Mouse (Mus musculus): ENCODE measurements around the gene Gadd45a.
"Not testable (repeated sequence)": the region's sequence is repeated elsewhere in the genome, so short reads cannot be mapped to it uniquely, and the experiment has no call there.

The Gadd45a gene

DNA sequence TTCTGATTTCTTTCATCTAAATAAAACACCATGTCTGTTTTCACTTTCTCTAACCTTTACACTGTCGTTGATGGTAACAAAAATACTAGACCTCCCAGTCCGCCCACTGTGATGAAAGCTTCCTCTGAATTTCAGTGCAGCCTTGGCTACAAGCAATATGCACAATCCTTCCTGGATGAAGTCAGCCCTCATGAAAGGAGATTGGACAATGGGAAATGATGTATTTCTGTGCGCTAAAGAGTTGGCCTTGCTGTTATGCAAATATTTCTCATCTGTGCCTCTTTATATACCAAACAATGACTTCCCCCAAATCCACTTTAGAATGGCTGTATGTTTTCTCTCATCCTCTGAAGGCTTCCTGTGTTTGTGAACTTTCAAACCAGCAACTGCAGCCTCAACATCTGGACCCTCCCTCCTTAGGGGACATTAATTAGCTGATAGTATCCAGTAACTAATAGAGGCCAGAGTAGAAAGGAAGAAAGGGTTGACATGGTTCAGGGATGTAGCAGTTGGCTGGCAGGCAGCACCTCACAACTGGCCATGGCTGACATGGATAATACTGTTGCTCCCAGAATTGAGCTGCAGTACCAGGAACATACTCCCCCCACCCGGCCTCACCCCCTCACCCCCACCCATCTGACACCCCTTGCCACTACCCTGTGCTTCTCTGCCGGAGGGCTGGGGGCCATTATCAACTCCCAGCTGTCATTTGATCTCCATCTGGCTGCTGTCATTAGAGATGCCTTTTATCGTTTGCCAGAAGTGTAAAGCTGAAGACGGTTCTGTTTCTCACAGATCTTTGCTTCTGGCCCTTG lies 11.8 kb upstream of the Gadd45a start:
- no peak for DNase-seq (ENCODE audit: low read depth, low spot score)

DNA sequence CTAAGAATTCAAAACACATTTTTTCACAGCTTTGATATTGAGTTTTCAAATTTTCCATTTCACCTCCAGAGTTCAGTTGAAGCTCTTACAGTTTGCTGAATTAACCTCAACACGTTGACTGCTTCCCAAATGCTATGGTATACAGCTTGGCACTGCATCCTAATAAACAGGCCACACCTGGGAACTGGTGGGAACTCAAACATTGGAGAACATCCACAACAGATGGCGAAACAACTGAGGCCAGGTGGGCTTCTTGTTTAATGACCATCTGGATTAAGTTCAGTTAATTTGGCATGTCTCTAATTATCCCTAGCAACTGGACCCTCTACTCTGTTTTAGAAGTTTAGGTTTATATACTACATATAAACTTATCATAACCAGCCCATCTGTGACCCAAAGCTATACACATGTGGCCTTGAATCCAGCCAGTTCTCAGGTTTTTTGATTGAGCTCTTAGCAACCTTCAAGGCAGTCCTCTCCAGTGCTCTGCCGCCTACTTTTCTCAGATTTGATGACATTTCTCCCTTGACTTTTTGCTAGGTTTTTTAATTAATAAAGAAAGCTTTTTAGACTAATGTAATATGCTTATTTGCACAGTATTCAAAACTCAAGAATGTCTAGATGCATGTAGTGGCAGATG lies 10.9 kb upstream of the Gadd45a start:
- no peak for DNase-seq (ENCODE audit: low read depth, low spot score)

DNA sequence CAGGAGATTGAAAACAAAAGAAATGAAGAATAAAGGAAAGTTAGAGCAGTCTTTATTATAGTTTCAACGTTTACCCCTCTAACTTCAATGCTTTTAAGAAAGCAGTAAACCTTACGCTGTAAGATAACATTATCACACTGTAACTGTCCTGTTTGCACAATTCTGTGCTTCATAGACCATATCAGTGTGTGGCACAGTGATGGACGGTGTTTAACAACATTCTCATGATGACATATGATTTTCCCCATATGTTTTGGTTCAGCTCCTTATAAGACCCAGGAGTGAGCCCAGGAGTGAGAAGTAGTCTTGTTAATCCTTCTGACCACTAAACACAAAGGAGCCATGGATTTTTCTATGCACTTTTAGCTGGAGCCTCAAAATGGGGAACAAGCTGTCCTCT lies 9.7 kb upstream of the Gadd45a start:
- no peak for DNase-seq (ENCODE audit: low read depth, low spot score)

DNA sequence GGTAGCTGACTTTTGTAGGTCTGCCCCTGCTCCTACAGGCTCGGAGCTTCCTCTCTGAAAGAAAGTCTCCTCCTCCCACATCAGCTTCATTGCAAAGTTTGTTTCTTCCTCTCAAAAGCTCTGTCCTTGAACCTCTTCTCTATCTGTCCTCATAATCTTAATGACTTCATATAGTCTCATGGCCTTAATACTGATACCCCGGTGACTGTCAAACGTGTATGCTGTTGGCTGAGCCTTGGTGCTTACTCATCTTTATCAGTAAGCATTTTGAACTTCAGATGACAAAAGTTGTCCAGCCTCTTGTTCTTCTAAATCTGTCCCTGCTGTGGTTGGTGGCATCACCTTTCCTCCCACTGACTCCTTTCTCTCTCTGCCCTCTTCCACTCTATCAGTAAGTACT lies 8.2 kb upstream of the Gadd45a start:
- no peak for DNase-seq (ENCODE audit: low read depth, low spot score)

DNA sequence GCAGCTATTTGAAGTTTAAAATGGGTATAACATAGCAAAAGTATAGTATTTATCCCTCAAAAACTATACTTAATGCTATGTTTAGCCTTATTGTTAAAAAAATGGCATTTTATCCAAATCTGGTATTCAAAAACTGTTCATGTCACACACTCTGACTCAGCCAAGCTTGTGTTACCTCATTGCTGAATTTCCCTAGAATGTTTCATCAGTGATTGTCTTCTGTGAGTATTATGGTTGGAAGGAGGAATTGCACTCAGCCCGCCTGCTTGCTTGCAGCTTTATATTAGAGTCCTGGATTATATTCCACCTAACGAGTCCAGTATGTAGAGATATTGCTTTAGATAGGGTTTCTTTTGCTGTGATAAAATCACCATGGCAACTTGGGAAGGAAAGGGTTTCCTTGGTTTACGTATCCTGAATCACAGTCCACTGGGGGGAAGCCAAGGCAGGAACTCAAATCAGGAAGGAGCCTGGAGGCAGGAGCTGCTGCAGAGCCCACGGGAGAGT lies 3.7 kb upstream of the Gadd45a start:
- peak; percentile 79 for DNase-seq (ENCODE audit: low read depth, low spot score)

DNA sequence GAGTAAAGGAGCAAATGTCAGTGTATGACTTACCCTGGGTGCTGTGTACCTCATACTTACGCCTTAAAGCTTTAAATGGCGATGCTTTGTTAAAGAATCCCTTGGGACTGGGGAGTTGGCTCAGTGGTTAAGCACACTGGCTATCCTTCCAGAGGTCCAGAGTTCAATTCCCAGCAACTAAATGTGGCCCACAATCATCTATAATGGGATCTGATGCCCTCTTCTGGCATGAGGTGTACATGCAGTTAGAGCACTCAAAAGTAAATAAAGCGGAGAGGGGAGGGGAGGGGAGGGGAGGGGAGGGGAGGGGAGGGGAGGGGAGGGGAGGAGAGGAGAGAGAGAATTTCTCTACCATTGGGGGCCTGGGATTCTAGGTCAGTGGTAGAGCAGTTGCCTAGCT lies 1.7 kb upstream of the Gadd45a start:
- no peak for DNase-seq (ENCODE audit: low read depth, low spot score)

DNA sequence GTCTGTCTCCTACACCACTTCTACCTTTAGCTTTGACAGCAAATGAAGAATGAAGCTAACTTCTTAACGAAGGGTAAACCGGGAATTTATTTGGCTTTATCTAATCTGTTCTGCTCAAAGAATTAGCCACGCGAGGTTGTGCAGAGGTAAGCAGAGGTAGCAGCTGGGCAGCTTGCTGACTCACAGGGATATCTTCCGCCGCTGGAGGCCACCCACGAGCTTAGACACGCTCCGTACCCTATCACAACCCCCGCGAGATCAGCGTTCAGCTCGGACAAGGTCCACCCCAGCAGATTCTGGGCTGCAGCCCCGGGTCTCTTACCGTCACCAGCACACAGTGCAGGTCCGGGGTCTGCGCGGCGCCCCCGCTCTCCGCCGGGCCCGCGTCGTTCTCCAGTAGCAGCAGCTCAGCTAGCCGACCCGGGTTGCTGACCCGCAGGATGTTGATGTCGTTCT lies 873 bp downstream of the Gadd45a start:
- DNase-seq (ENCODE audit: low read depth, low spot score), result peak; percentile 97

DNA sequence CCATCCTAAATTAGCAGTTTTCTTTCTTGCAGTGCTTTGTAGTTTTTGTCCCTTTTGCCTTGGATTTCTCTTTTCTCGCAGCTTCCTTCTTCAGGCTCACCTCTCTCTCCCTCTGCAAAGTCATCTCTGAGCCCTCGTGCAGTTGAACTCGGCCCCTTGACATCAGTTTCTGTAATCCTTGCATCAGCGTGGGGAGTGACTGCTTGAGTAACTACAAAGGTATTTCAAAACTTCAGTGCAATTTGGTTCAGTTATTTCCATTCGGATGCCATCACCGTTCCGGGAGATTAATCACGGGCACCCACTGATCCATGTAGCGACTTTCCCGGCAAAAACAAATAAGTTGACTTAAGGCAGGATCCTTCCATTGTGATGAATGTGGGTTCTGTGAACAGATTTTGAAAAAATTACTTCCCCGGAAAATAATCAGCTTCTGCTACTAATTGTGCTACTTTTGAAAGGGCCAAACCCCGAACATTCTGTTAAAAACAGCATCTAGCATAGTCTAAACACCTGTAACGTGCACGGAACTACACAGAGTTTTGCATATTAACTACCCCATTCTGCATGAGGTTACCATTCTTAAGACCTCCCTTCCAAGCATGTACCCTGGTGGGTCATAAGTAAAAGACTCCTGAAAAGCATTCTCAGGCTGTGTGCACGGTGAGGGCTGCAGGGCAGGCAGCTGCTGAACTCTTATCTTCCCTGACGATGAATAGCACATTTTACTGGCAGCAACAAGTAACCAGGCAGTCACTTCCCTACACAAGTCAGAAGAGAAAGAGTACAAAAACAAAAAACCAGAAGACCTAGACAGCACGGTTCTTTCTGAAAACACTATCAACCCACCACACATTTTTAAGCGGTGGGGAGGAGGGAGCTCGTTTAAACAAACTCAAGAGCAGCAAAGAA lies 1.6 kb downstream of the Gadd45a start:
- peak; percentile 88 for DNase-seq (ENCODE audit: low read depth, low spot score)

DNA sequence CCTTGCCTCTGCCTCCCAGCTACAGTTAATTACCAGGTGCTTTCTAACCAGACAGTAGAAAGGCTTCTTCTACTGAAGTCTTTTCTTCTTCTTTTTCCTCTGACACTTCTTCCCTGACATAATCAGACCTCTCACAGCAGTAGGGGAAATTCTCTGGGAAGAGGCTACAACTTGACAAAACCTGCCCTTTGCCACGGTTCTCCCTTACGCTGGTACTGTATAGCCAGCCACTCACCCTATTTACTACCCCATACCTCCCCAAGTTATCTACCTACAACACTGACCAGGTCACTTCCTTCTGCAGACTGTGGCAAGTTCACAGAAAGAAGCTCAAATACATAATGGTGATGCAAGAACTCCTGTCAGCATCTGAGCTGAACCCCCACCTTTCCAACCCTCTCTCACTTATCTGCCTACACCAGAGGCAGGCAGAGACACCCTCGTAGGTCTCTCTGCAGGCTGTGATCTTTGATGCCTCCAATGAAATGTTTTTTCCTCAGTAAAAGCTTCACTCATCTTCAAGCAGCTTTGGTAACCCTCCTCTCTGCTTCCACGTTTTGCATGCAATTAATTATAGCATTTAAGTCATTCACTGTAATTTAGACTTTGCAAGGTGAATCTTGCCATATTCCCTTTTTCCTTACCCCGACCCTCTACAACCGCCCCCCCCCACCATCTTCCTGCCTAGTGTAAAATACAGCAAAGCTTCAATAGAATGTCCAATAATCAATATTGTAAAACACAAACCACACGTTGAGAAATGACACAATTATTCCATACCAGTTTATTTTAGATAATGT lies 2.7 kb downstream of the Gadd45a start:
- DNase-seq (ENCODE audit: low read depth, low spot score), result peak; percentile 28

DNA sequence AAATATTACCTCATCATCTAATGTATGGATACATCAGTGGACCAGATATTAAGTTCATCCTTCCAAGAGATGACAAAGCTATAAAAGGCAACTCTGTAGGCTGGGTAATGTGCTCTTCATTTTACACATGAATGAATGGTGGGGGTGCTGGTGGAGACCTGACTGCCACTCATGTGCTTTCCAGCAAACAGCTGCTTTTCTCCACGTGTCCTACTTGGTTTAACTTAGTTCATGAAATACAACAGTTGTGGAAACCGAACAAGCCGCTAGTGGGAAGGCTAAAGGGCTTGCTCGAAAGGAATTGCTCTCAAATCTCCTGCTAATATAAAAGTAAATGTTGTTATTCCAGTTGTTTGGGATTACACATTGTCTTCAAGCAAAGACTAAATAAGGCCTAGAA lies 3.7 kb downstream of the Gadd45a start:
- no peak for DNase-seq (ENCODE audit: low read depth, low spot score)

DNA sequence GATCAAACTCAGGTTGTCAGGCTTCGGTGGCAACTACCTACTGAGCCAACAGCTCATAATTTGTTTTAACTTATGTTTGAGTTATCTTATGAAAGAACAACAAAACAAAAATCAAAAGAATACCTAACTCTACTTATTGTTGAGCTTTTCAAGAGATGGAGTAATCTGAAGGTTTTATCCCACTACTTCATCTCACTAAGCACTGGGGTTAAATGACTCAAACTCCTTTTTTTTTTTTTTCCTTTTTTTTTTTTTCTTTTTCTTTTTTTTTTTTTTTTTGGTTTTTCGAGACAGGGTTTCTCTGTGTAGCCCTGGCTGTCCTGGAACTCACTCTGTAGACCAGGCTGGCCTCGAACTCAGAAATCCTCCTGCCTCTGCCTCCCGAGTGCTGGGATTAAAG lies 4.3 kb downstream of the Gadd45a start:
- not testable (repeated sequence) for DNase-seq (ENCODE audit: low read depth, low spot score)

DNA sequence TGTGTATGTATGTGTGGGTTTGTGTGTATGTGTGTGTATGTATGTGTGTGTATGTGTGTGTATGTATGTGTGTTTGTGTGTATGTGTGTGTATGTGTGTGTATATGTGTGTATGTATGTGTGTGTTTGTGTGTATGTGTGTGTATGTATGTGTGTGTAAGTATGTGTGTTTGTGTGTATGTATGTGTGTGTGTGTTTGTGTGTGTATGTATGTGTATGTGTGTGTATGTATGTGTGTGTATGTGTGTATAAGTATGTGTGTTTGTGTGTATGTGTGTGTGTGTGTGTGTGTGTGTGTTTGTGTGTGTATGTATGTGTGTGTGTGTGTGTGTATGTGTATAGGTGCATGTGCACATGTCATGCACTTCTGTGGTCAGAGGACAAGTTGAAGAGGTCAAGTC lies 4.7 kb downstream of the Gadd45a start:
- not testable (repeated sequence) for DNase-seq (ENCODE audit: low read depth, low spot score)

DNA sequence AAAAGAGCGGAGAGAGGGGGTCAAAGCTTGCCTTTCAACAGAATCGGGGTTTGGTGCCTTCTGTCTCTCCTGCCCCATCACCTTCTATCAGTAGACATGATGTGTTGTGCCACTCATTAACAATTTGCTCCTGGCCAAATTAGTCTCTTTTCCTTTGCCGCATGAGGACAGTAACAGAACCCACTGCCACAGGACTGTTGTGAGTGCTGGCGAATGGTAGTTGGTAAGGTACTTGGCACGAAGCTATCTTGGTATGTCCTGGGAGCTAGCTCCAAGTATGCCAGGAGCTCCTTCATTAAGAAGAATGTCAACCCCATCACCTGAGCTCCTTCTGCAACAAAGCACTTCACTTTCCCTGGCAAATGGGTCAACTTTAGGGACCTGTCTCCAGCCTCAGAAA lies 6.4 kb downstream of the Gadd45a start:
- no peak for DNase-seq (ENCODE audit: low read depth, low spot score)

DNA sequence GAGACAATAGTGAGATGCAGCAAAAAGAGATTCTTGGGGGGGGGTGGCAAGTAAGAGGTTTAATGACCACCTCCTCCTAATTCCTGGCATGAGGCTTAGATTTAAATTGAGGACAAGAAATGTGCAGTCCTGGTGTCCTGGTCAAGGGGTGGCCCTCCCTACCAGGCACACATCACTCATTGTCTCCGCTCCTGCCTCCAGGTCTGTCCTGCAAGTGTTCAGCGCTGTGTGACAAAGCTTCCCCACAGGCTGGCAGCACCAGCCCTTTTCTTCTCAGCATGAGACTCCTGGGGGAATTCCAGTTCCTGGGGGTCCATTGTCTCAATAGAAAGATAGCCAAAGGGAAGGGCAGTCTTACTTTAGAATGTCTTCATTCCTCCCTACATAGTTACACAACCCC lies 6.8 kb downstream of the Gadd45a start:
- DNase-seq (ENCODE audit: low read depth, low spot score), result no peak

DNA sequence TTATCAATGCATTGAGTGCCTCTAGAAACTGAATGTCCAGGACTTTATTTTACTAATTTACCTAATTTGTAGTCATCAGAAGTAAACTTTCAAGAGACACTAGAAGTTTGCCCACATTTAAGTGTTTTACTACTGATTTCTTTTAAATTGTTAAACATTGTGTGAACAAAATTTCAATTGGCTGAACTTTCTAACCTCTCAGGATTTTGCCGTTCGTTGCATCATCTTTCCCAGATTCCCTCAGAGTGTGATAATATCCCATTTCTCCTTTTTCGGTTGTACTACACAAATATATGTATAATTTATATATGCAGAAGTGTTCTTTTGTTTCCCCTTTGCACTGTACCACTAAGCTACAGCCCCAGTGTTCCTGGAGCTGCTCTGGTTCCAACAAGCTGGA lies 7.3 kb downstream of the Gadd45a start:
- peak; percentile 46 for DNase-seq (ENCODE audit: low read depth, low spot score)

DNA sequence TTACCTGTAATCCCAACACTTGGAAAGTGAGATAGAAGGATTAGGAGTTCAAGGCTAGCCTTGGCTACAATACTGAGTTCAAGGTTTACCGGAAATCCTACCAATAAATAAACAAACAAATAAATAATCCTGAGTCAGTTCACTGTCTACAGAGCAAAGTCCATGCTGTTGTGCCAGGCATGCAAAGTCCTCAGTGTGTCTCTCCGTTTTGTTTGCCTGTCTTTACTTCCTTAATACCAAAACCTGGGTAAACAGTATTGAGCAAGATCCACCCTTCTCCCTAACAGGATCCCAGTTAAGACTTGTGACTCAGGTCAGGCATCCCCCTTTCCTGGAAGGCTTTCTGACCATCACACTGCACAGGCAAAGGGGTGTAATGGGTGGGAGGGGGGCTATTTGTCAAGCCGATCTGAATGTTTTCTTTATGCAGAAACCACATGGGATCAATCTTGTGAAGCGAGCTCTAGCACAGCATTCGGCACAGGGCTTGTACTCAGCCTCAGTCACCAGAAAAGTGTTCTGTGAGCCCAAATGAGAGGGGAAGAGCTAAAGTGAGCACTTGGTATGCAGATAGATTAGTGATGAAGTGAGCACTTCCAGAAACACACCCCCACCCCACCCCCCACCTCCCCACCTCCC lies 7.8 kb downstream of the Gadd45a start:
- DNase-seq (ENCODE audit: low read depth, low spot score), result no peak

DNA sequence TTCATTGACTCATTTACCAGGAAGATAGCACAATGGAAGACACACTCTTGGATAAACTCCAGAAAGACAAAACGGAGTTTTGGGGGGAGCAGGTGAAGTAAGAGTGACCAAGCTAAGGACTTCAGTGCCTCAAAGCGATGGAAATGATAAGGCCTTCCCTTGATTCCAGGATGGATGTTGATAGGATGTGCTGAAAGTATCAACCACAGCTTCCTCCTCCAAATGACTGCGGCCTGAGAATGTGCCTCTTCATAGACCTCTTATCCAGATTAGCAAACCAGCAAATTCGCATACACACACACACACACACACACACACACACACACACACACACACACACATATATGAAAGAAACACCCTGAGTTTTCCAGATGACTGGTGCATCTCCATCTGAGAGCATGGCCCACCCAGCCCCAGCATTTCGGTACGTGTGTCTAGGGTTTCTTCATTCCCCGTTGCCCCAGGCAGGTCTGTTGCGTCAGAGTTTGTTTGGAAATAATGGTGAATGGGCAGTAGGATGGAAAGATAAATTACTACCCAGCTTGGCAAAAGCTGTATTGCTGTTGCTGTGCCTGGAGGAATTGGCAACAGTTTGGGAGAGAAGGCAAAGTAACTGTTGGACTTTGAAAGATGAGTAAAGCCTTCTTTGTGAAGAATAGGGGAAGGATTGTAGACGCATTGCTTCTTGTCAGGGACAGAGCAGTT lies 9.7 kb downstream of the Gadd45a start:
- peak; percentile 74 for DNase-seq (ENCODE audit: low read depth, low spot score)

DNA sequence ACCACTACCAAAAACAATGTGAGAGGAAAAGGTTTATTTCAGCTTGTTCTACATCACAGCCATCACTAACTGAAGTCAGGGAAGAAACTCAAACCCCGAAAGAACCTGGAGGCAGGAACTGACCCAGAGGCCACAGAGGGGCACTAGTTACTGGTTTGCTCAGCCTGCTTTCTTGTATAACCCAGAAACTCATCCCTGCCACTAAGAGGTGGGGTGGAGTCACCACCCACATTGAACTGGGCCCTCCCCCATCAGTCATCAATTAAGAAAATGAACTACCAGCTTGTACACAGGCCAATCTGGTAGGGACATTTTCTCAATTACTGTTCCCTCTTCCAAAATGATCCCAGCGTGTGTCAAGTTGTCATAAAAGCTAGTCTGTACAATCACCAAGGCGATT lies 10.6 kb downstream of the Gadd45a start:
- DNase-seq (ENCODE audit: low read depth, low spot score), result no peak

DNA sequence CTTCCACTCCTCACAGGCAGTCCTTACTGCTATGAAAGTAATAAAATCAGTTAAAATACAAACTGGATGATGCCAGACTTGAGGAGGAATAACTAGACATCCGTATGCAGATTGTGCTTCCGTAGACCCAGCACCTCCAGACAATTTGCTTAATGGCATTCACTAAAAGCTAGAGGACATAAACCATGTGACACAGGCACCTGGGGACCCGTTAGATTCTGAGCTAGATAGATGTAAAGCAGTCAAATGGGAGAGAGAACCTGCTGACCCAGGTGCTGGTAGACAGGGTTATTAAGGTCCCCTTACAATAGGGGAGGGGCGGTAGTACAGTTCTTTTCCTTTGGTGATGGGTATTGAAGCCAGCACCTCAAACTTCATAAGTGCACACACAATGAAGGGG lies 13.5 kb downstream of the Gadd45a start:
- DNase-seq (ENCODE audit: low read depth, low spot score), result no peak

DNA sequence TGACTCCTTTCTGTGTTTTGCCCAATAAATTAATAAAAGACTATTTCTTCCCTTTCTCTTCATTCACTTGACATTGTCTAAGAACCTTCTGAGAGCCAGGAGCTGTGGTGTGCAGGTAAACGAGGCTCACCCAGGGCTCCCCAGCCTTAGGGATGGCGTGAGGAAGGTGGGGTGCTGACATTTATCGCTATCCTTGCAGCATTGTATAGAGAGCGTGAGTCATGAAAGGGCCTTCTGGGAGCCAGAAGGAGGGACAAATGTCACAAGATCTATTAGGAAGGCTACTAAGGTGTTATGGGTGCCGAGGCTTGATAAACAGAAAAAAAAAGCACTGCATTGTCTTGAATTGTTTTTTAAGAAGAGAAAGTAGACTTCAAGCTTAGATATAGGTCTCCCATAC lies 15.9 kb downstream of the Gadd45a start:
- no peak for DNase-seq (ENCODE audit: low read depth, low spot score)

Data from 3T3-L1 (cell line).